Mouse (Mus musculus) forebrain, embryonic 10.5 days (tissue): ENCODE data around the gene Dnmbp. TPM values are rescaled to one million over a fixed set of nuclear protein-coding genes. Genes with fewer than 3 reads are reported as not detected.
"Not testable (repeated sequence)": the region's sequence is repeated elsewhere in the genome, so short reads cannot be mapped to it uniquely, and the experiment has no call there.

Experiments used
- DNase-seq: peaks from one replicate; pipeline ENCODE4 v3.0.0-alpha.2; 2017; ENCODE audit warnings: low spot score; ENCODE audit errors: extremely low spot score
- H3K27ac ChIP-seq: fragments of 300-500 bp; sonication (generic); 2 replicates; pipeline ENCODE4 v1.5.1; 2016; ENCODE audit warnings: mild to moderate bottlenecking
- H3K27me3 ChIP-seq: fragments of 300-500 bp; sonication (generic); 2 replicates; pipeline ENCODE4 v1.6.1; 2016; ENCODE audit warnings: mild to moderate bottlenecking; ENCODE audit not compliant: poor library complexity, severe bottlenecking
- H3K36me3 ChIP-seq: fragments of 300-500 bp; sonication (generic); replicated peaks from 2 replicates; pipeline ENCODE4 v1.6.1; 2016; ENCODE audit warnings: mild to moderate bottlenecking, moderate library complexity
- H3K4me1 ChIP-seq: fragments of 300-500 bp; sonication (generic); 2 replicates; pipeline ENCODE4 v1.6.1; 2016
- H3K4me3 ChIP-seq: fragments of 300-500 bp; sonication (generic); 2 replicates; pipeline ENCODE4 v1.5.1; 2016; ENCODE audit warnings: mild to moderate bottlenecking, moderate library complexity
- H3K9me3 ChIP-seq: fragments of 300-500 bp; sonication (generic); 2 replicates; pipeline ENCODE4 v1.6.1; 2016; ENCODE audit warnings: mild to moderate bottlenecking, moderate library complexity
- WGBS: fragments of 180-500 bp; shearing (Covaris S2); methylation state at CpG from one replicate; pipeline ENCODE4 v1.1.7; 2016; 5-methylcytosine and 5-hydroxymethylcytosine counted together
- polyA plus RNA-seq: library from polyadenylated mRNA; unstranded; fragments of >200 nt; fragmentation: Nextera tagmentation; extraction: Ambion mirVana; gene quantifications from 2 replicates; pipeline ENCODE4 v1.2.1, GENCODE M21; 2016

Gene Dnmbp
- polyA plus RNA-seq, 1 experiment from 2014 or later: 18.4 TPM

GRCm38 (mm10) chr19:43962795-43963194, 22.8 kb upstream of the Dnmbp start:
- no peak overlapping the region for H3K4me3 ChIP-seq
- WGBS: 82% methylated on average over 9 of the region's 9 CpGs

DNA sequence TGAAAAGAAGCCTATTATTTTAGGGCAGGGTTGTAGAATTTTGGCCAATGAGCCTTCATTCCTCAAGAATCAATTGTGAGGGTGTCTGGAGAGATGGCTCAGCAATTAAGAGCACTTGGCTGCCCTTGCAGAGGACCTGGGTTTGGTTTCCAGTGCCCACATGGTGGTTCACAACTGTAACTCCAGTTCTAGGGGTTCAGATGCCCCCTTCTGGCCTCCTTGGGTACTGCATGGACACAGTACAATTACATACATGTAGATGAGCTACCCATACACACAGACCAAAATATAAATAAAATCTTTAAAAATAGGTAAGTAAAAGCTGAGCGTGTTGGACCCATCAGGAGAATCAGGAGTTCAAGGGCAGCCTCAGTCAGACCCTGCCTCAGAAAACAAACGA, 21.2 kb upstream of the Dnmbp start:
- Histone ChIP-seq H3K9me3 (peaks cover 3% of the 10 kb centered on the region; the same call in 1 of the 2 replicates), H3K4me3 (no peak overlapping the region), H3K4me1 (peaks cover 16% of the 10 kb centered on the region; the same call in 1 of the 2 replicates), H3K27me3 (peaks cover 8% of the 10 kb centered on the region; the same call in 1 of the 2 replicates), H3K27ac (no peak overlapping the region), H3K36me3 (no peaks in the 10 kb centered on the region)
- WGBS: 85% methylated on average over 2 of the region's 2 CpGs
- no peak for DNase-seq

More at GRCm38 (mm10) chr19:43962795-43963194, 22.8 kb upstream of the Dnmbp start:
- Histone ChIP-seq H3K36me3 (no peaks in the 10 kb centered on the region), H3K27me3 (peaks cover 8% of the 10 kb centered on the region; the same call in 1 of the 2 replicates), H3K27ac (no peak overlapping the region), H3K4me1 (peaks cover 10% of the 10 kb centered on the region; the same call in 1 of the 2 replicates), H3K9me3 (peaks cover 3% of the 10 kb centered on the region; the same call in 1 of the 2 replicates)
- no peak for DNase-seq

- peaks cover 3% of the 10 kb centered on the region; the same call in 1 of the 2 replicates for H3K9me3 ChIP-seq
- 92% methylated on average over 11 of the region's 11 CpGs for WGBS
- H3K27me3 ChIP-seq: no peaks in the 10 kb centered on the region
- H3K36me3 ChIP-seq: no peaks in the 10 kb centered on the region
- H3K4me3 ChIP-seq: no peak overlapping the region
- peaks cover 16% of the 10 kb centered on the region; the same call in 1 of the 2 replicates for H3K4me1 ChIP-seq
- no peak overlapping the region for H3K27ac ChIP-seq
- DNase-seq: no peak
Observed at GRCm38 (mm10) chr19:43960014-43960413, 20.0 kb upstream of the Dnmbp start.

DNA sequence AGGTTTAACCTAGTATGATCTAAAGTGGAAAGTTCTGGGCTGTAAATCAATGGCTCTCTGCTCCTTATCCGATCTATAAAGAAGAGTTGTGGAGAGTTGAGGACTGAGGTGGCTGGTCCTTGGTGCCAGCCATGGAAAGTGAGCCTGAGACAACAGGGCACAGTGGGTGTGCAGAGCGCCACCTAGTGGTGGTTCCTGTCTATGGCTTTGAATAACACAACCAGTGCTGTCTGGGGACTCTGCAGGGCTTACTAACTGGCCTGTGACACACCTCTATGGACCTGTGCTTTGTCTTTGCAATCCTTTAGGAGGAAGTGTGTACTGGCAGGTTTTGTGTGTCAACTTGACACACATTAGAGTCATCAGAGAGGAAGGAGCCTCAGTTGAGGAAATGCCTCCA, 19.2 kb upstream of the Dnmbp start:
- WGBS: 27% methylated on average over 2 of the region's 2 CpGs
- no peaks in the 10 kb centered on the region for H3K27me3 ChIP-seq
- peaks cover 16% of the 10 kb centered on the region; the same call in 1 of the 2 replicates for H3K4me1 ChIP-seq
- no peak overlapping the region for H3K27ac ChIP-seq
- H3K9me3 ChIP-seq: peaks cover 3% of the 10 kb centered on the region; the same call in 1 of the 2 replicates
- no peaks in the 10 kb centered on the region for H3K36me3 ChIP-seq
- no peak overlapping the region for H3K4me3 ChIP-seq
- peak; percentile 77 for DNase-seq

DNA sequence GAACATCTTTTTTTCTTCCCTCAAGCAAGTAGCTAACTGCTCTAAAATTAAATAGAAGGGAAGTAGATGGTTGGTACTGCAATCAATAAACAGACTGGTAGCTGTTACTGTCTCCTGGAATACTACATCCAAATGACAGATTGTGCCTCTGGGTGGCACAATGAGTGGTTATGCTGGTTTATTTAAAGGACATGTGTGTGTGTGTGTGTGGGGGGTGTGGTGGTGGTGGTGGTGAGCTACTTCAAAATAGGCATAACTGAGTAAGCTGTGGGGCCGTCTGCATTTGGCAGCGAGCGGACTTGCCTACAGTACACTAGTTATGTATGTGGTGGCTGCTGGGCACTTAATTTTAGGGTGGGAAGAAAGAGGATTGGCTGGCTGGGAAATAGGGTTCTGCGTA, 17.9 kb upstream of the Dnmbp start:
- Histone ChIP-seq H3K27ac (no peak overlapping the region), H3K9me3 (peaks cover 3% of the 10 kb centered on the region; the same call in 1 of the 2 replicates), H3K36me3 (no peaks in the 10 kb centered on the region), H3K4me1 (peaks cover 10% of the 10 kb centered on the region; the same call in 1 of the 2 replicates), H3K4me3 (no peak overlapping the region), H3K27me3 (no peaks in the 10 kb centered on the region)
- no peak for DNase-seq
- 85% methylated on average over 4 of the region's 4 CpGs for WGBS

- no peaks in the 10 kb centered on the region for H3K36me3 ChIP-seq
- H3K9me3 ChIP-seq: peaks cover 3% of the 10 kb centered on the region; the same call in 1 of the 2 replicates
- no peak for DNase-seq
- no peaks in the 10 kb centered on the region for H3K27me3 ChIP-seq
- peaks cover 10% of the 10 kb centered on the region; the same call in 1 of the 2 replicates for H3K4me1 ChIP-seq
- 21% methylated on average over 4 of the region's 4 CpGs for WGBS
- H3K27ac ChIP-seq: no peak overlapping the region
- H3K4me3 ChIP-seq: no peak overlapping the region
Observed at GRCm38 (mm10) chr19:43957402-43957801, 17.4 kb upstream of the Dnmbp start.

GRCm38 (mm10) chr19:43955266-43955665, 15.3 kb upstream of the Dnmbp start:
- 88% methylated on average over 5 of the region's 5 CpGs for WGBS
- Histone ChIP-seq H3K9me3 (no peaks in the 10 kb centered on the region), H3K36me3 (no peaks in the 10 kb centered on the region), H3K27me3 (no peaks in the 10 kb centered on the region), H3K4me1 (peaks cover 10% of the 10 kb centered on the region; the same call in 1 of the 2 replicates), H3K4me3 (no peak overlapping the region), H3K27ac (no peak overlapping the region)
- no peak for DNase-seq

DNA sequence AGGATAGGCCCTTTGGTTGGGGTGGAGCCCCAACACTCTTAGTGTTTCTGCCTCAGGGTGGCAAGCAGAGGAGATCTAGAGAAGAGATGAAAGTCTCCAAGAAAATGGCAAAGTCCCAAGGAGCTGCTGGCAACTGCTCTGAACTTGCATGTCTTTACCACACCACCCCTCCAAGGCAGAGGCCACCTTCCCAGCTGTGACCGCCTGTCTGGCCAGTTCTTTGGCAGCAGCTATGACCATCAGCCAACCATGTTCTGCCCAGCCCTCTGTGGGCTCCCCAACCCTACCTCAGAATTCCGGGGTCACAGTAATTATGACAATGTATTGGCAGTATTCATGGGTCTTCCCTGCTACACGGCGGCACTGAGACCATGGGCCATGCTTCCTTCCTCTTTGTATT, 14.9 kb upstream of the Dnmbp start:
- Histone ChIP-seq H3K36me3 (no peaks in the 10 kb centered on the region), H3K27me3 (no peaks in the 10 kb centered on the region), H3K4me3 (no peak overlapping the region), H3K9me3 (no peaks in the 10 kb centered on the region), H3K4me1 (peaks cover 10% of the 10 kb centered on the region; the same call in 1 of the 2 replicates), H3K27ac (no peak overlapping the region)
- DNase-seq: no peak
- 90% methylated on average over 4 of the region's 4 CpGs for WGBS

GRCm38 (mm10) chr19:43952936-43953335, 12.9 kb upstream of the Dnmbp start:
- peaks cover 20% of the 10 kb centered on the region for H3K4me1 ChIP-seq
- H3K4me3 ChIP-seq, H3K9me3 ChIP-seq, H3K27me3 ChIP-seq, H3K36me3 ChIP-seq, H3K27ac ChIP-seq, DNase-seq: not testable (repeated sequence)
- 91% methylated on average over 8 of the region's 8 CpGs for WGBS

DNA sequence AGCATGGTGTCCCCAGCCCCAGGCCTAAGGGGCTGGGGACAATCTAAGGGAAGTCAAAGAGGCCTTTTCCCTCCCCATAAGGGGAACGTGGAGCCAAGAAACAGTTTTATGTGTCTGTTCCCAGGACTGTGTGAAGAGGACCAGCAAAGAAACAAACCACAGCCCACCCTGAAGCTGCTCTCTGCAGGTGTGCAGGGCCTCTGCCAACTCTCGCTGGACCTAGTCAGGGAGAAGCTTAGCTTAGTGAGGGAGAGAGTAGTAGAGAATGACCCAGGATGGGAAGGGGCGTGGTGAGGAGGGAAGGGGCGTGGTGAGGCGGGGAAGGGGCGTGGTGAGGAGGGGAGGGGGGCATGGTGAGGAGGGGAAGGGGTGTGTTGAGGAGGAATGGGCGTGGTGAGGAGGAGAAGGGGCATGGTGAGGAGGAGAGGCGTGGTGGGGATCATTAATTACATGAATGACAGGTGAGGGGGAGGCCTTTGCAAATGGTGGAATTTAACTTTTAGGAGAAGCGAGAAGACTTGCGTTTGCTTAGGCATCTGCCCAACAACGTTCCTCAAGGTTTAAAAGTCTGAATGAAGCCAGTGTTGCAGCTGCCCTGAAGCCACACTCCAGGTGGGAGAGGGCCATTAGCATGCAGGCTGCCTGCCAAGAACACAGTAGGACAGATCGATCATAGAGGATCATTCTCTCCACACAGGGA, 9.3 kb upstream of the Dnmbp start:
- no peaks in the 10 kb centered on the region for H3K27me3 ChIP-seq
- H3K9me3 ChIP-seq: no peaks in the 10 kb centered on the region
- H3K27ac ChIP-seq: no peak overlapping the region
- no peaks in the 10 kb centered on the region for H3K36me3 ChIP-seq
- peak; percentile 49 for DNase-seq
- H3K4me1 ChIP-seq: peaks cover 11% of the 10 kb centered on the region
- WGBS: 6% methylated on average over 12 of the region's 12 CpGs
- peak overlapping the region; percentile 23 for H3K4me3 ChIP-seq

DNA sequence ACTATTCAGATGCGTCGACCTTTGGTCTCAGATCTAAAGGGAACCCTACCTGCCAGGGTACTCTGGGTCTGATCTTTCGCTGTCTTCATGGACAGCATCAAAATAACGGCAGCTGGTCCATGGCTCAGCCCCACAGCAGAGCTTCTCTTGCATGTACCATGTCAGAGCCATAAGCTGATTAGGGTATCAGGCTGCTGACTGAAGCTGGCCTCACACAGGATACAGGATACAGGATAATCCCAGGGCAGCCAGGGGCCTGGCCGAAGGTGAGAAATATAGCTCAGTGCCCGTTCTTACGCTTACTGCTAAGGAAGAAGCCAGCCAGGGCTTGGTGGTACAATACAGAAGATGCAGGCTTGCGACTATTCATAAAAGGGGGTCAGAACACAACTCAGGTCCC, 4.6 kb upstream of the Dnmbp start:
- Histone ChIP-seq H3K4me1 (peaks cover 17% of the 10 kb centered on the region), H3K36me3 (no peaks in the 10 kb centered on the region), H3K27me3 (no peaks in the 10 kb centered on the region), H3K9me3 (no peaks in the 10 kb centered on the region), H3K4me3 (no peak overlapping the region), H3K27ac (no peak overlapping the region)
- 90% methylated on average over 8 of the region's 8 CpGs for WGBS
- DNase-seq: no peak

- DNase-seq: no peak
- WGBS: 84% methylated on average over 16 of the region's 16 CpGs
- H3K27ac ChIP-seq: no peak overlapping the region
- no peaks in the 10 kb centered on the region for H3K36me3 ChIP-seq
- peaks cover 24% of the 10 kb centered on the region for H3K4me1 ChIP-seq
- no peaks in the 10 kb centered on the region for H3K9me3 ChIP-seq
- no peak overlapping the region for H3K4me3 ChIP-seq
- H3K27me3 ChIP-seq: peaks cover 12% of the 10 kb centered on the region
Observed at GRCm38 (mm10) chr19:43943076-43943475, 3.1 kb upstream of the Dnmbp start.

GRCm38 (mm10) chr19:43939171-43939768, 721 bp downstream of the Dnmbp start:
- Histone ChIP-seq H3K36me3 (no peaks in the 10 kb centered on the region), H3K27me3 (peaks cover 12% of the 10 kb centered on the region), H3K27ac (peak overlapping the region; percentile 87), H3K4me3 (peak overlapping the region; percentile 83), H3K9me3 (no peaks in the 10 kb centered on the region), H3K4me1 (peaks cover 33% of the 10 kb centered on the region)
- no peak for DNase-seq
- WGBS: 36% methylated on average over 16 of the region's 16 CpGs
